Mouse (Mus musculus): Measurements from ENCODE around the gene Tgfa. TPM values are rescaled to one million over a fixed set of nuclear protein-coding genes. Genes with fewer than 3 reads are reported as not detected.
A peak's percentile ranks its signal among the peaks of the same experiment; 100 is the strongest.

Tgfa gene
- total RNA-seq, 4 experiments from 2014 or later: 15.0 to 25.1 (median 19.7) TPM

DNA sequence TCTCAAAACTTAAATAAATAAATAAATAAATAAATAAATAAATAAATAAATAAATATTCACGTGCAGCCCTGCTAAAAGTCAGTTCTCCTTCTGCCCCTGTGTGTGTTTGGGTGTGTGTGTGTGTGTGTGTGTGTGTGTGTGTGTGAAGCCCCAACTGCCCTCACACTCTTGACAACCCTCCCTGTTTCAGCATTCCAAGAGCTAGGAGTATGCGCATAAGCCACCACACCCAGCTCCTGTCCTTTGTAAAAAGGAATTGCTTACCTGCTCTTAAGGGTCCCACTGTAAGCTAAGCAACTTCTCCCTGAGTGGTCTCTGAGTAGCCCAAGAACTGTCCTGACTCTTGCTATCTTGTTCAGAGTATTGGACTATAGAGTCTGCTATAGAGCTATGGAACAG is 101.9 kb downstream of the Tgfa start:
- no peak for DNase-seq

DNA sequence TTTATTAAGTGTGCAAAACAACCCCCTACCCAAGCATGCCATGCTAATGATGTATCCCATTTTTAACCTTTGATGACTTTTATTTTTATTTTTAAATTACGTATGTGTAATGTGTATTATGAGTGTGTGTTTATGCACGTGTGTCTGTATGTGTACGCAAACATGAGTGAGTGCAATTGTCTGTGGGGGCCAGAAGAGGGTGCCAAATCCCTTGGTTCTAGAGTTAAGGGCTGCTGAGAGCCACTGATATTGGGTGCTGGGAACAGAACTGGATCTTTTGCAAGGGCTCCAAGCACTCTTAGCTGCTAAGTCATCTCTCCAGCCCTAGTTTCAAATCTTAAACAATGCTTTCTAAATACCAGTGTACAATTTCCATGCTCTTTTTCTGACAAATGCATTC is 103.9 kb downstream of the Tgfa start:
- no peak for DNase-seq

DNA sequence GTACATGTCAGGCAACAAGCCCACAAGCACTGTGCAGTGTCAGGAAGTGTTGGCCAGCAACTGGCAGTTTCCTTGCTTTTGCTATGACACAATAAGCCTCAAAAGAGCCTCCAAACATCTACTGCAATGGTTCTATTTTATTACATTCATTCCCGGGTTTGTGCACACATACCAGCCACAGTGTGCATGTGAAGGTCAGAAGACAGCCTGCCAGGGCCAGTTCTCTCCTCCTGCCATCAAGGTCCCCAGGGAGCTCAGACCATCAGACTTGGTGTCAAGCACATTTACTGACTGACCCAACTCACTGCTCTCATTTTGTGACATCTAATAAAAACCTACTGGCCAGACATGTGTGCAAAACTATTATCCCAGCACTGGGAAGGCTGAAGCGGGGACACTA is 104.4 kb downstream of the Tgfa start:
- peak; percentile 35 for DNase-seq

DNA sequence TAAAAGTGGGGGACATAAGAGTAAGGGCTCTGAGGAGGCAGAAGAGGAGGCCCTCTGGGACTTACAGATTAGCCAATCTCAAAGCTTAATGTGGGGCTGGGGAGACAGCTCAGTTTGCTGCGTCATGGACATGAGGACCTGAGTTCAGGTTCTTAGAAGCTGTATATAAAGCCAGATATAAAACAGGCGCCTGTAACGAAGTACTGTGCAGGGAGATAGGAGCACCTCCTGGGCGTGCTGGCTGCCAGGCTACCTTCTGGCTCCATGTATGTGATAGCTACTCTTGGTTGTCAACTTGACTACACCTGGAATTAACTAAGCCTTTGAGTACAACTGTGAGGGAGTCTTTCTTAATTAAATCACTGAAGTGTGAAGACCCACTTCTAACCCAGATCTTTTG is 110.7 kb downstream of the Tgfa start:
- no peak for DNase-seq

DNA sequence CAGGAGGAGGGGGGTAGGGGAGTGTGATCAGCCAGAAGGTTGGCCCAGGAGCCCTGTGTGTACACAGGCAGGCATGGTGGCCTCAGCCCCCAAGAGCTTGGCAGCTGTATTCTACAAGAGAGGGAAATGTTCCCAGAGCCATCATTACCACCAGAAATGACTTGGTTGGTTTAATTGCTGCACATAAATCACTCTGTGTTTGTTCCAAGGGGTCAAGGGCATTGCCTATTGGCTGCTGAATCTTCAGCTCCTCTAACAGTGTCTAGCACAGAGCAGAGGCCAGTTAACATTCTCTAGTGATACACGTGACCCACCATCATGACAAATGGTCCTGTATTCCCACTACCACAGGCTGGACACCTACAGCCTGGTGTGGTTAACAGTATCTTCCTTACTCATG is 119.0 kb downstream of the Tgfa start:
- DNase-seq: peak; percentile 20

DNA sequence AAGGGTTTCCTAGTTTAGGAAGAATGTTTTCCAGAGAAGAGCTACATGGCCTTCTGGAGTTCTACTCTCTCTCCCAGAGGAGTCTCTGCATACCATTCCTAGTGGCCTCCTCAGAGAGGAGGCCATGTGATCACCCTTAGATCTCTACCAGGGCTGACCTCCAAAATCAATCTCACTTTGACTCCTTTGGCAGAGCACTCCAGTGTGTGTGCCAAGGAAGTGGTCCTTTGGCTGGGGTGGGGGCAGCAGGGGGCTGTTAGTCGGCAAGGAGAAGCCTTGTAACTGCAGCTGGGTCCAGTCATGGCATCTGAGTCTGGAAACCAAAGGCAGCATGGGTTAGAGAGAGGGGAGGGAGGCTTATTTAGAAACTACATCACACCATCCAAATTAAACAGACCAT is 122.0 kb downstream of the Tgfa start:
- DNase-seq: peak; percentile 24

DNA sequence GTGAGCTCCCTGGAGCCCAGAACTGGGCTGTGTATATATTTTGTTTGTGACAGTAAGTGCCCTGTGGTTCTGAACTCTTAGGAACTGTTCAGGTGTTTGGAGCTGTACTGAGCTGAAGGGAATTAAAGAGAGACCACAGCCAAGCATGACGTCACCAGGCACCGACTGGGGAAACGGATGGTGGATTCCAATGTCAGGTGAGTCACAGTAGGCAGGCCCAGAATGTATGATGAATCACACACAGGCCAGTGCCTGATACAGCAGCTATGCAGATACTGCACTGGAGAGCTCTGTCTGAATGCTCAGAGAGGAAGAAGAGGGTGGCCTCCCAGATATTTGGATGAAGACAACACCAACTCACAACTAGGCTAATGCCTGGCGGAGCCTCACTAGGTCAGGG is 123.8 kb downstream of the Tgfa start:
- DNase-seq: peak; percentile 75

DNA sequence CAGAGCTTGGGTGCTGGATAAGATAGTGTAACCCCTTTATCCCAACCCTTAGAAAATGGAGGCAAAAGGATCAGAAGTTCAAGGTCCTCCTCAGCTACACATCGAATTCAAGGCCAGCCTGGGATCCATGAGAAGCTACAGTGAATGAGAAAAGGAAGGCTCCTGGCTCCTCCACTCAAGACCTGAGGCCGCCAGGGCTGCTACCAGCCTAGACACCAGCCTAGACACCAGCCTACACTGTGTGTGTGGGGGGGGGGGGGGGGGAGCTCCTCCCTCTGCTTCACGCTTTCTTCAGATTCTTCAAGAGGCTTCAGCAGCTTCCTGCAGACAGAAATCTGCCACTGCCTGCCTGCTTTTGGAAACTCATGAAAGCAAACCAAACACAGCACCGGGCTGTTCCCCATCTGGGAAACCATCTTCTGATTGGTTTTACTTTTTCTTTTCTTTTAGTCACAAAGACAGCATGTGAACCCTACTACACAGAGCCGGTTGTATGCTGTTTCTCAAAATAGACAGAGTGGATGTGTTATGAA is 127.1 kb downstream of the Tgfa start:
- DNase-seq: no peak

DNA sequence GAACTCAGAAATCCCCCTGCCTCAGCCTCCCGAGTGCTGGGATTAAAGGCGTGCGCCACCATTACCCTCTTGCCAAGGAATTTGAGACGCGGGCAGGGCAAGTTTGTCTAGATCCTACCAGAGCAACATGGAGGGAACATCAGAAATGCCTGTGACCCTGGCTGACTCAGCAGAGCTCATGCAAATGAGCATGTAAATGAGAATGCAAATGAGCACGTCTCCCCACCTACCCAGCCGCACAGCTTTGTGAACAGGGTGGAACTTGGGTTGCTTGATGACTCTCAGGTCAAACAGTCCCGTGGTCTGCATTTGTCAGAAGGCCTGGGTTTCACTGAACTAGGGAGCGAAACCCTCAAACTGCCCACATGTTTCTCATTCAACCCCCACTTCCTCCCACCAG is 128.0 kb downstream of the Tgfa start:
- DNase-seq: no peak

DNA sequence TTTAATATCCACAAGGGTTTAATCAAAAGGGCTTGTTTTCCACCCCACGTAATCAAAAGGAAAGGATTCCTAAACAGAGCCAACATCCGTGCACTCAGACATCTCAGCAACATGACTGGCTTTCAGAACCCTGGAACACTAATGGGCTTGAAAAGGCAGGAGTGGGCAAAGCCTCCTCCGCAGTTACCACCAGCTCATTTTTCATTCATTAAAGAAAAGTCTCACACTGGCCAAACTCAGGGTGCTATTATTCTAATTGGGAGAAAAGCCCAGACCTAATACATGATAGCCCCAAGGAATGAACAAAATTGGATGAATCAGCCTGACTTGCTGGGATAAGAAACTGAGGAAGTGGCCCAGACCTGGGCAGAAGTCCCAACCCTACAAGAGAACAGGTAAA is 129.4 kb downstream of the Tgfa start:
- no peak for DNase-seq

Other genes starting within 250 kb of the Tgfa start
- gene Dusp11, start 233.6 kb upstream of the Tgfa start, total RNA-seq (2022): 100 to 1,000 TPM in 3 of 4 experiments, 10 to 100 TPM in 1; 99.2 to 142 (median 122) TPM
- not detected for gene Figla, start 179.1 kb upstream of the Tgfa start, total RNA-seq (2022)
- gene Add2, start 166.5 kb upstream of the Tgfa start, total RNA-seq (2022): 1 to 10 TPM in 3 of 4 experiments, under 1 TPM in 1; 0.75 to 2.9 (median 2.3) TPM
- 10 to 100 TPM; 47.5 to 96.0 (median 73.9) TPM for gene Fam136a, start 170.4 kb downstream of the Tgfa start, total RNA-seq (2022)
- 100 to 1,000 TPM; 115 to 403 (median 241) TPM for gene Snrpg, start 176.1 kb downstream of the Tgfa start, total RNA-seq (2022)
- 100 to 1,000 TPM; 151 to 257 (median 207) TPM for gene Pcyox1, start 201.9 kb downstream of the Tgfa start, total RNA-seq (2022)
- gene Tia1, start 209.0 kb downstream of the Tgfa start, total RNA-seq (2022): 100 to 1,000 TPM in 1 of 4 experiments, 10 to 100 TPM in 3; 44.0 to 121 (median 82.9) TPM
- gene Gm44790, start 231.4 kb downstream of the Tgfa start, total RNA-seq (2022): 1 to 10 TPM in 2 of 4 experiments, not detected in 2; 4.6 to 6.2 TPM
- gene C87436, start 243.2 kb downstream of the Tgfa start, total RNA-seq (2022): 10 to 100 TPM; 22.4 to 27.7 (median 24.8) TPM

All from adrenal gland, adult 8-10 months (tissue).